Mouse (Mus musculus): Measurements from ENCODE around the gene Clcn7. TPM values are rescaled to one million over a fixed set of nuclear protein-coding genes. Genes with fewer than 3 reads are reported as not detected.

The Clcn7 gene
- total RNA-seq, 1 experiment: 35.0 TPM

DNA sequence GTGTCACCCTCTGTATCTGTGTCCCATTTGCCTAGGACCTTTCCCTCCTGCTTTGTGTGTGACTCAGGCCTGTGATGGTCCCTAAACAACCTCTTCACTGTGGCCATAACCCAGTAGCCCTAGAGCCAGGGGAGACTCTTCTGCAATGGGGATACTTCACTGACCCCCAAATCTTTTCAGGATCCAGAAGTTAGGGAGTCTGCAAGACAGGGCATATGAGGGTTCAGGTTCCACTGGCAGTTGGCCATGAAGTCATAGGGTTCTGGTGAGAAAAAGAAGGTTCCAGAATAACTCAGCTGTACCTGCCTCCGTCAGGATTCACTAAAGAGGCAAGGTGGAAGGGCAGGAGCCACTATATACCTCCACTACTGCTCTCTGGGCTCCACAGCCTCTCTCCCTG, 29.0 kb downstream of the Clcn7 start, which contains the start of gene Ccdc154:
Gene Ccdc154 (plus strand): TSS at position 301 of the 400 bp plus-strand sequence.
- no peaks in the 10 kb centered on the region for H3K9me3 ChIP-seq (ENCODE audit: control insufficient read depth, insufficient read depth, low read depth, low read length)
- no peak within 1 kb of the TSS for H3K4me3 ChIP-seq (ENCODE audit: insufficient read depth in 1 of 2, low read depth in 1 of 2, low read length in 2 of 2, poor library complexity in 1 of 2, severe bottlenecking in 1 of 2)
- H3K27ac ChIP-seq (ENCODE audit: insufficient read depth, low read depth, low read length, poor library complexity, severe bottlenecking): no peak within 1 kb of the TSS
- in situ Hi-C loops (cut with MboI; ENCODE audit: low sequenced_read_pairs in 2 of 2, unreplicated experiment in 2 of 2): no loop called here
- no peaks in the 10 kb centered on the region; a peak in 1 of 4 replicates for H3K4me1 ChIP-seq (ENCODE audit: control insufficient read depth in 2 of 2, insufficient read depth in 2 of 2, low read length in 2 of 2, poor library complexity in 1 of 2)
- H3K36me3 ChIP-seq (ENCODE audit: control insufficient read depth, insufficient read depth, low read length, poor library complexity, severe bottlenecking): peaks cover 11% of the 10 kb centered on the region
- no peak for TF ChIP-seq CHD2 (IDR thresholded peaks at IDR 0.05; ENCODE audit: low read depth, low read length)
- TF ChIP-seq MAFK (IDR thresholded peaks at IDR 0.05; ENCODE audit: insufficient read depth, low read depth, low read length): no peak
- TF ChIP-seq ZC3H11A (IDR thresholded peaks at IDR 0.05; ENCODE audit: borderline replicate concordance, low read depth, low read length): no peak
- TF ChIP-seq ZNF384 (IDR thresholded peaks at IDR 0.05; ENCODE audit: low read depth, low read length): no peak
- no peak for TF ChIP-seq HCFC1 (IDR thresholded peaks at IDR 0.05; ENCODE audit: borderline replicate concordance, insufficient read depth, low read length)
- DNase-seq (ENCODE audit: low read depth, low spot score): no peak
- no peak within 1 kb of the TSS for H3K9ac ChIP-seq (ENCODE audit: insufficient read depth, low read depth, low read length, poor library complexity, severe bottlenecking)

DNA sequence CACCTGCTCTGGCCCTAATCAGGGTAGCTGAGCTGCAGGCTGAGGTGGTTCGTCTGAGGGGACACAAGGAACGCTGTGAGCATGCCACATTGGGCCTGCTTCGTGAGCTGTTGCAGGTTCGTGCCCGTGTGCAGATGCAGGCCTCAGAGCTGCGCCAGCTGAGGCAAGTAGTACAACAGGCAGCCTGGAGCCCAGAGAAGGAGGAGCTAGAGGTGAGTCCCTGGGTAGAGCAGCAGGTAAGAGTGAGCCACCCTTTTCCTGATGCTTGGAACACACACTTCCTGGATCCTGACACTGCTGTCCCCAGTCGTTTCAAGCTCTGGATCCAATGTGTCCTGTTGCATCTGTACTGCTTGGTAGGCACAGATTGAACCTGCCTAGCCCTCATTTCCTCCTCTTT, 30.2 kb downstream of the Clcn7 start:
- H3K27ac ChIP-seq (ENCODE audit: insufficient read depth, low read depth, low read length, poor library complexity, severe bottlenecking): no peak overlapping the region
- H3K4me1 ChIP-seq (ENCODE audit: control insufficient read depth in 2 of 2, insufficient read depth in 2 of 2, low read length in 2 of 2, poor library complexity in 1 of 2): no peaks in the 10 kb centered on the region; a peak in 1 of 4 replicates
- no peaks in the 10 kb centered on the region for H3K9me3 ChIP-seq (ENCODE audit: control insufficient read depth, insufficient read depth, low read depth, low read length)
- TF ChIP-seq MAFK (IDR thresholded peaks at IDR 0.05; ENCODE audit: insufficient read depth, low read depth, low read length) (no peak), ZC3H11A (IDR thresholded peaks at IDR 0.05; ENCODE audit: borderline replicate concordance, low read depth, low read length) (no peak), HCFC1 (IDR thresholded peaks at IDR 0.05; ENCODE audit: borderline replicate concordance, insufficient read depth, low read length) (no peak), ZNF384 (IDR thresholded peaks at IDR 0.05; ENCODE audit: low read depth, low read length) (no peak), CHD2 (IDR thresholded peaks at IDR 0.05; ENCODE audit: low read depth, low read length) (no peak)
- H3K9ac ChIP-seq (ENCODE audit: insufficient read depth, low read depth, low read length, poor library complexity, severe bottlenecking): no peak overlapping the region
- peaks cover 7% of the 10 kb centered on the region for H3K36me3 ChIP-seq (ENCODE audit: control insufficient read depth, insufficient read depth, low read length, poor library complexity, severe bottlenecking)
- DNase-seq (ENCODE audit: low read depth, low spot score): no peak
- in situ Hi-C loops (cut with MboI; ENCODE audit: low sequenced_read_pairs in 2 of 2, unreplicated experiment in 2 of 2): no loop called here
- no peak overlapping the region for H3K4me3 ChIP-seq (ENCODE audit: insufficient read depth in 1 of 2, low read depth in 1 of 2, low read length in 2 of 2, poor library complexity in 1 of 2, severe bottlenecking in 1 of 2)

DNA sequence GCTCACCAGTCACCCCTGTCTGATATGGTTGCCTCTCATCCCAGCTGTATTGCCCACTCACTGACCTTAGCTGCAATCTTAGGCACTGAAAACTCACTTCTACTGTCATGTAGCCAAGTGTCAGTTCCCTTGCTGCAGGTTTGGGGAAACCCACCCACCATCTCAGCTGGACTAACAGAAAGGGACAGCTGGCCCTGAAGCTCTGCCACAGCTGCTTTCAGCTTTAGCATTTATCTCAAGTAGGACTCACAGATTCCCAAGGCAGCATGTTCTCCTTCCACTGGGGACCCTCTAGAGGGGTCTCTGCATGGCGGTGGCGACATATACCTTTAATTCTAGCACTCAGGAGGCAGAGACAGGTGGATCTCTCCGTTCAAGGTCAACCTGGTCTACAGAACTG, 31.6 kb downstream of the Clcn7 start:
- H3K9ac ChIP-seq (ENCODE audit: insufficient read depth, low read depth, low read length, poor library complexity, severe bottlenecking): no peak overlapping the region
- no peak overlapping the region for H3K4me3 ChIP-seq (ENCODE audit: insufficient read depth in 1 of 2, low read depth in 1 of 2, low read length in 2 of 2, poor library complexity in 1 of 2, severe bottlenecking in 1 of 2)
- no peaks in the 10 kb centered on the region for H3K9me3 ChIP-seq (ENCODE audit: control insufficient read depth, insufficient read depth, low read depth, low read length)
- TF ChIP-seq ZC3H11A (IDR thresholded peaks at IDR 0.05; ENCODE audit: borderline replicate concordance, low read depth, low read length) (no peak), HCFC1 (IDR thresholded peaks at IDR 0.05; ENCODE audit: borderline replicate concordance, insufficient read depth, low read length) (no peak), MAFK (IDR thresholded peaks at IDR 0.05; ENCODE audit: insufficient read depth, low read depth, low read length) (no peak)
- no peak overlapping the region for H3K27ac ChIP-seq (ENCODE audit: insufficient read depth, low read depth, low read length, poor library complexity, severe bottlenecking)
- H3K36me3 ChIP-seq (ENCODE audit: control insufficient read depth, insufficient read depth, low read length, poor library complexity, severe bottlenecking): peaks cover 2% of the 10 kb centered on the region
- H3K4me1 ChIP-seq (ENCODE audit: control insufficient read depth in 2 of 2, insufficient read depth in 2 of 2, low read length in 2 of 2, poor library complexity in 1 of 2): no peaks in the 10 kb centered on the region; a peak in 1 of 4 replicates
- DNase-seq (ENCODE audit: low read depth, low spot score): no peak
- in situ Hi-C loops (cut with MboI; ENCODE audit: low sequenced_read_pairs in 2 of 2, unreplicated experiment in 2 of 2): no loop called here

DNA sequence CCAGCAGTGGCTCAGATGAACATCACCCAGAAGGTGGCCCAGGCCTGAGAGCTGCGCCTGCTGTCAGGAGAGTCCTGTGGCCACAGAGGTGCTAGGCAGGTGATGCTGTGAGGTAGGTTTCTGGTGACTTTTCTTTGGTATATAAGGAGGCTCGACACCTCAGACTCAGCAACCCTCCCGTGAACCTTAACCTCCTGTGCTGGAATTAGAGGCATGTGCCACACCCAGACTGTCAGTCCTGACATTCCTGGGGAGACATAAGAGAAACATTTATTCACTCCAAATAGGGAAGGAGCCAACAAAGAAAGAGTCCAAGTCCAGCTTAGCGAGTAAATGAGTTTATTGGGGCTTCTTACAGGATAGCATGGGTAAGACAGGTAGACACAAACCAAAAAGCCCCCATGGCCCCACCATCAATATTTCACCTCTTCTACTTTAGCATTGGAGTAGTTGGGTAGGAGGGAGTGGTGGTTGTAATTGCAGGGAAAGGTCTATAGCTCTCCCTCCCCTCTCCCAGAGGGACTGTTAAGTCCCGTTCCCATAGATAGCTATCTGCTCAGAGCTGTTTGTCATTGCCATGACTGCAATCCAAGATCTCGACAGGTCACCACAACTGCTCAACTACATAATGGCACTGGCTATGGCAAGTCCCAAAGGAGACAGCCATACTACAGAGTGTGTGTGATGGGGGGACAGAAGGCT, 32.9 kb downstream of the Clcn7 start:
- no peak overlapping the region for H3K9ac ChIP-seq (ENCODE audit: insufficient read depth, low read depth, low read length, poor library complexity, severe bottlenecking)
- H3K36me3 ChIP-seq (ENCODE audit: control insufficient read depth, insufficient read depth, low read length, poor library complexity, severe bottlenecking): no peaks in the 10 kb centered on the region; the same call in 1 of the 2 replicates
- in situ Hi-C loops (cut with MboI; ENCODE audit: low sequenced_read_pairs in 2 of 2, unreplicated experiment in 2 of 2): no loop called here
- H3K4me3 ChIP-seq (ENCODE audit: insufficient read depth in 1 of 2, low read depth in 1 of 2, low read length in 2 of 2, poor library complexity in 1 of 2, severe bottlenecking in 1 of 2): no peak overlapping the region
- TF ChIP-seq MAFK (IDR thresholded peaks at IDR 0.05; ENCODE audit: insufficient read depth, low read depth, low read length) (no peak), CHD2 (IDR thresholded peaks at IDR 0.05; ENCODE audit: low read depth, low read length) (no peak), ZC3H11A (IDR thresholded peaks at IDR 0.05; ENCODE audit: borderline replicate concordance, low read depth, low read length) (no peak), HCFC1 (IDR thresholded peaks at IDR 0.05; ENCODE audit: borderline replicate concordance, insufficient read depth, low read length) (no peak), ZNF384 (IDR thresholded peaks at IDR 0.05; ENCODE audit: low read depth, low read length) (no peak)
- DNase-seq (ENCODE audit: low read depth, low spot score): no peak
- H3K27ac ChIP-seq (ENCODE audit: insufficient read depth, low read depth, low read length, poor library complexity, severe bottlenecking): no peak overlapping the region
- H3K9me3 ChIP-seq (ENCODE audit: control insufficient read depth, insufficient read depth, low read depth, low read length): no peaks in the 10 kb centered on the region
- no peaks in the 10 kb centered on the region; a peak in 1 of 4 replicates for H3K4me1 ChIP-seq (ENCODE audit: control insufficient read depth in 2 of 2, insufficient read depth in 2 of 2, low read length in 2 of 2, poor library complexity in 1 of 2)
